Mouse (Mus musculus): ENCODE data around the gene Dhx9. TPM values are rescaled to one million over a fixed set of nuclear protein-coding genes. Genes with fewer than 3 reads are reported as not detected.
"Not testable (repeated sequence)": the region's sequence is repeated elsewhere in the genome, so short reads cannot be mapped to it uniquely, and the experiment has no call there.

The Dhx9 gene
- polyA plus RNA-seq, 1 experiment from 2014 or later: 26.3 TPM

- H3K4me2 ChIP-seq (ENCODE audit: low read depth, low read length): no peak overlapping the region
- no peak overlapping the region for H3K27ac ChIP-seq (ENCODE audit: low read length)
- H3K9me3 ChIP-seq (ENCODE audit: control insufficient read depth, low read length): no peaks in the 10 kb centered on the region
- H3K36me3 ChIP-seq (ENCODE audit: control insufficient read depth, insufficient read depth, low read length): no peaks in the 10 kb centered on the region
- no peaks in the 10 kb centered on the region for H3K27me3 ChIP-seq (ENCODE audit: control insufficient read depth, insufficient read depth, low read depth, low read length)
- H3K4me3 ChIP-seq (ENCODE audit: low read length): no peak overlapping the region
- no peak for ATAC-seq (ENCODE audit: low read depth)
- no peaks in the 10 kb centered on the region for H3K4me1 ChIP-seq (replicated peaks; ENCODE audit: control insufficient read depth, insufficient read depth, low read length)
- no peak overlapping the region for H3K9ac ChIP-seq (ENCODE audit: low read length)
- 76% methylated on average over 4 of the region's 4 CpGs for WGBS
These were observed 72.5 kb downstream of the Dhx9 start for GRCm38 (mm10) chr1:153414962-153415361.

GRCm38 (mm10) chr1:153414114-153414723 lies 73.2 kb downstream of the Dhx9 start:
- not testable (repeated sequence) for H3K4me3 ChIP-seq (ENCODE audit: low read length); H3K9me3 ChIP-seq (ENCODE audit: control insufficient read depth, low read length); H3K9ac ChIP-seq (ENCODE audit: low read length); H3K27me3 ChIP-seq (ENCODE audit: control insufficient read depth, insufficient read depth, low read depth, low read length); H3K4me2 ChIP-seq (ENCODE audit: low read depth, low read length); ATAC-seq (ENCODE audit: low read depth); H3K36me3 ChIP-seq (ENCODE audit: control insufficient read depth, insufficient read depth, low read length); H3K4me1 ChIP-seq (replicated peaks; ENCODE audit: control insufficient read depth, insufficient read depth, low read length); H3K27ac ChIP-seq (ENCODE audit: low read length)
- WGBS: 79% methylated on average over 24 of the region's 24 CpGs

- H3K4me1 ChIP-seq (replicated peaks; ENCODE audit: control insufficient read depth, insufficient read depth, low read length); H3K9me3 ChIP-seq (ENCODE audit: control insufficient read depth, low read length); H3K4me2 ChIP-seq (ENCODE audit: low read depth, low read length); H3K4me3 ChIP-seq (ENCODE audit: low read length); H3K36me3 ChIP-seq (ENCODE audit: control insufficient read depth, insufficient read depth, low read length); H3K9ac ChIP-seq (ENCODE audit: low read length); ATAC-seq (ENCODE audit: low read depth); H3K27me3 ChIP-seq (ENCODE audit: control insufficient read depth, insufficient read depth, low read depth, low read length); H3K27ac ChIP-seq (ENCODE audit: low read length): not testable (repeated sequence)
- 83% methylated on average over 13 of the region's 13 CpGs for WGBS
These were observed 74.0 kb downstream of the Dhx9 start for GRCm38 (mm10) chr1:153413397-153414020.

GRCm38 (mm10) chr1:153412663-153413396 lies 74.6 kb downstream of the Dhx9 start:
- not testable (repeated sequence) for H3K27ac ChIP-seq (ENCODE audit: low read length); H3K9me3 ChIP-seq (ENCODE audit: control insufficient read depth, low read length); H3K4me2 ChIP-seq (ENCODE audit: low read depth, low read length); ATAC-seq (ENCODE audit: low read depth); H3K27me3 ChIP-seq (ENCODE audit: control insufficient read depth, insufficient read depth, low read depth, low read length); H3K4me1 ChIP-seq (replicated peaks; ENCODE audit: control insufficient read depth, insufficient read depth, low read length); H3K36me3 ChIP-seq (ENCODE audit: control insufficient read depth, insufficient read depth, low read length); H3K9ac ChIP-seq (ENCODE audit: low read length); H3K4me3 ChIP-seq (ENCODE audit: low read length)
- 69% methylated on average over 2 of the region's 4 CpGs for WGBS

GRCm38 (mm10) chr1:153411723-153412122 lies 75.7 kb downstream of the Dhx9 start:
- no peaks in the 10 kb centered on the region for H3K4me1 ChIP-seq (replicated peaks; ENCODE audit: control insufficient read depth, insufficient read depth, low read length)
- H3K4me3 ChIP-seq (ENCODE audit: low read length): no peak overlapping the region
- ATAC-seq (ENCODE audit: low read depth): no peak
- no peaks in the 10 kb centered on the region for H3K9me3 ChIP-seq (ENCODE audit: control insufficient read depth, low read length)
- H3K36me3 ChIP-seq (ENCODE audit: control insufficient read depth, insufficient read depth, low read length): no peaks in the 10 kb centered on the region
- WGBS: 67% methylated on average over 6 of the region's 6 CpGs
- no peaks in the 10 kb centered on the region for H3K27me3 ChIP-seq (ENCODE audit: control insufficient read depth, insufficient read depth, low read depth, low read length)
- no peak overlapping the region for H3K9ac ChIP-seq (ENCODE audit: low read length)
- no peak overlapping the region for H3K27ac ChIP-seq (ENCODE audit: low read length)
- H3K4me2 ChIP-seq (ENCODE audit: low read depth, low read length): no peak overlapping the region

GRCm38 (mm10) chr1:153410915-153411314 lies 76.5 kb downstream of the Dhx9 start:
- not testable (repeated sequence) for H3K27ac ChIP-seq (ENCODE audit: low read length); H3K4me2 ChIP-seq (ENCODE audit: low read depth, low read length); H3K4me3 ChIP-seq (ENCODE audit: low read length); ATAC-seq (ENCODE audit: low read depth); H3K4me1 ChIP-seq (replicated peaks; ENCODE audit: control insufficient read depth, insufficient read depth, low read length); H3K9me3 ChIP-seq (ENCODE audit: control insufficient read depth, low read length); H3K27me3 ChIP-seq (ENCODE audit: control insufficient read depth, insufficient read depth, low read depth, low read length); H3K36me3 ChIP-seq (ENCODE audit: control insufficient read depth, insufficient read depth, low read length); H3K9ac ChIP-seq (ENCODE audit: low read length)
- 95% methylated on average over 1 of the region's 4 CpGs for WGBS

- H3K36me3 ChIP-seq (ENCODE audit: control insufficient read depth, insufficient read depth, low read length); ATAC-seq (ENCODE audit: low read depth); H3K4me3 ChIP-seq (ENCODE audit: low read length); H3K4me2 ChIP-seq (ENCODE audit: low read depth, low read length); H3K27me3 ChIP-seq (ENCODE audit: control insufficient read depth, insufficient read depth, low read depth, low read length); H3K9ac ChIP-seq (ENCODE audit: low read length); H3K9me3 ChIP-seq (ENCODE audit: control insufficient read depth, low read length); H3K27ac ChIP-seq (ENCODE audit: low read length); H3K4me1 ChIP-seq (replicated peaks; ENCODE audit: control insufficient read depth, insufficient read depth, low read length): not testable (repeated sequence)
- WGBS: 79% methylated on average over 5 of the region's 5 CpGs
These were observed 79.2 kb downstream of the Dhx9 start for GRCm38 (mm10) chr1:153408296-153408695.

GRCm38 (mm10) chr1:153407641-153408040 lies 79.8 kb downstream of the Dhx9 start:
- not testable (repeated sequence) for H3K9me3 ChIP-seq (ENCODE audit: control insufficient read depth, low read length); H3K9ac ChIP-seq (ENCODE audit: low read length); H3K27ac ChIP-seq (ENCODE audit: low read length); H3K4me1 ChIP-seq (replicated peaks; ENCODE audit: control insufficient read depth, insufficient read depth, low read length); H3K4me3 ChIP-seq (ENCODE audit: low read length); H3K27me3 ChIP-seq (ENCODE audit: control insufficient read depth, insufficient read depth, low read depth, low read length); H3K4me2 ChIP-seq (ENCODE audit: low read depth, low read length); H3K36me3 ChIP-seq (ENCODE audit: control insufficient read depth, insufficient read depth, low read length); ATAC-seq (ENCODE audit: low read depth)
- WGBS: 82% methylated on average over 11 of the region's 11 CpGs
